9 mouse cellular contexts compared by ENCODE assay signal in the genomic region with DNA sequence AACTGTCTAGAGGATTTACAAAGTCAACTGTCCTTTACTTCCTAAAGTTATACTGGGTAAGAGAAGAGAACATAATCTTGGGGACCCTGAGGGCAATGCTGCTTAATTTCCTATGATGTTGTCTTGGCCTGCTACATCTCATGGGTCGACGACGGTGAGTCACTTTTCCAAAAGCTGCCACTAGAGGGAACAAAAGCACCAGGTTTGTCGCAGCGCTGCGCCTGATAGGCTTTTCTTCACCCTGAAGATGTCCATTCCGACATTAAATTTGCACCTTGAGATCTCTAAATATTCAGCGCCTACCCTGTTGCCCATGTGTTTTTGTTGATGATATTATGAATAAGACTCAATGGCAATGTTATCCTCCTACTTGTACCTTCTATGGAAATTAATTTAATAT.
DNase-seq lines count a peak whose midpoint lies in the region; ATAC-seq and TF ChIP-seq lines count a peak whose summit lies in the region.
"Had no signal": no experiment of that assay in that cellular context is flagged by ENCODE, and none has a peak within 500 bp of the region (broad histone marks: within the 10 kb centered on the region; RNA-seq: fewer than 3 reads in every experiment).

No protein-coding gene starts in this region.

- H3K9me3 ChIP-seq in limb, embryonic 11.5 days (ENCODE audit: control insufficient read depth, low read length), result no peaks in the 10 kb centered on the region
- H3K9me3 ChIP-seq in neural tube, embryonic 11.5 days (ENCODE audit: control insufficient read depth, low read length), result no peaks in the 10 kb centered on the region
- H3K9me3 ChIP-seq: embryonic facial prominence, embryonic 13.5 days had no signal

- peak; percentile 79 for TF ChIP-seq CTCF in gastrocnemius, adult 2 months (IDR thresholded peaks at IDR 0.05)

- no peak overlapping the region for H3K27ac ChIP-seq in gastrocnemius, adult 2 months
- no peak overlapping the region for H3K27ac ChIP-seq in limb, embryonic 11.5 days (replicated peaks; ENCODE audit: low read depth, low read length)
- H3K27ac ChIP-seq in neural tube, embryonic 11.5 days (ENCODE audit: low read depth, low read length), result no peak overlapping the region
- H3K27ac ChIP-seq: embryonic facial prominence, embryonic 13.5 days had no signal

- WGBS in limb, embryonic 11.5 days, result 10% methylated on average over 8 of the region's 8 CpGs
- 10% methylated on average over 8 of the region's 8 CpGs for WGBS in neural tube, embryonic 11.5 days

- no peaks in the 10 kb centered on the region for H3K36me3 ChIP-seq in limb, embryonic 11.5 days (ENCODE audit: control insufficient read depth, insufficient read depth, low read length)
- H3K36me3 ChIP-seq in neural tube, embryonic 11.5 days (ENCODE audit: control insufficient read depth, insufficient read depth, low read length), result no peaks in the 10 kb centered on the region
- H3K36me3 ChIP-seq: embryonic facial prominence, embryonic 13.5 days had no signal

- no peak for ATAC-seq in limb, embryonic 11.5 days (ENCODE audit: insufficient number of reproducible peaks, low FRiP score, low TSS enrichment, low read depth)
- peak; percentile 61; the same call in 1 of the 2 replicates for ATAC-seq in neural tube, embryonic 11.5 days (ENCODE audit: insufficient read depth, low FRiP score, low TSS enrichment)

- H3K27me3 ChIP-seq in limb, embryonic 11.5 days (ENCODE audit: control insufficient read depth, insufficient read depth, low read length), result no peaks in the 10 kb centered on the region
- H3K27me3 ChIP-seq in neural tube, embryonic 11.5 days (ENCODE audit: control insufficient read depth, insufficient read depth, low read length), result no peaks in the 10 kb centered on the region
- H3K27me3 ChIP-seq: embryonic facial prominence, embryonic 13.5 days had no signal

- H3K4me1 ChIP-seq in limb, embryonic 11.5 days (ENCODE audit: control insufficient read depth, insufficient read depth, low read length), result no peaks in the 10 kb centered on the region
- no peaks in the 10 kb centered on the region for H3K4me1 ChIP-seq in neural tube, embryonic 11.5 days (ENCODE audit: control insufficient read depth, insufficient read depth, low read length)
- H3K4me1 ChIP-seq: embryonic facial prominence, embryonic 13.5 days had no signal

- no peak overlapping the region for H3K4me3 ChIP-seq in gastrocnemius, adult 2 months
- H3K4me3 ChIP-seq in limb, embryonic 11.5 days (ENCODE audit: low read depth, low read length), result no peak overlapping the region
- H3K4me3 ChIP-seq in neural tube, embryonic 11.5 days (ENCODE audit: low read depth, low read length), result no peak overlapping the region
- H3K4me3 ChIP-seq: embryonic facial prominence, embryonic 13.5 days had no signal

- no peak overlapping the region for H3K4me2 ChIP-seq in limb, embryonic 11.5 days (ENCODE audit: low read depth, severe bottlenecking)
- no peak overlapping the region for H3K4me2 ChIP-seq in neural tube, embryonic 11.5 days (ENCODE audit: low read depth)
- H3K4me2 ChIP-seq: embryonic facial prominence, embryonic 13.5 days had no signal

- peak; percentile 4 to 12 for DNase-seq in urinary bladder, adult 18-20 months (ENCODE audit: low spot score in 2 of 2)
- no peak for DNase-seq in urinary bladder, postnatal 10 days (ENCODE audit: low spot score)
- DNase-seq in cerebellum, postnatal 36 days, result peak; percentile 38 to 41
- DNase-seq in gastrocnemius, adult 2 months, result peak; percentile 56
- peak; percentile 15 to 63 for DNase-seq in kidney, adult 8-10 months
- DNase-seq in limb, embryonic 11.5 days (ENCODE audit: low spot score), result peak; percentile 76
- peak; percentile 75 for DNase-seq in neural tube, embryonic 11.5 days (ENCODE audit: low spot score)
- peak; percentile 4 for DNase-seq in thymus, postnatal 25 days

- intact Hi-C loops in gastrocnemius, adult 2 months (cut with DNase I), result loop anchor here (5.0 to 10.0 kb wide), 2 partner anchors 178 to 1091 kb away; no protein-coding TSS in a partner anchor

- no peak overlapping the region for H3K9ac ChIP-seq in limb, embryonic 11.5 days (ENCODE audit: low read length)
- no peak overlapping the region for H3K9ac ChIP-seq in neural tube, embryonic 11.5 days (ENCODE audit: low read length)
- H3K9ac ChIP-seq: embryonic facial prominence, embryonic 13.5 days had no signal
